28 mouse cellular contexts compared by ENCODE assay signal in genomic region chr15:5846571-5846970, GRCm38 (mm10).
"Had no signal": no experiment of that assay in that cellular context is flagged by ENCODE, and none has a peak within 500 bp of the region (broad histone marks: within the 10 kb centered on the region; RNA-seq: fewer than 3 reads in every experiment).

No protein-coding gene starts in this region.

- H3K9me3 ChIP-seq: heart, embryonic 13.5 days; heart, embryonic 15.5 days; hindbrain, embryonic 10.5 days; hindbrain, embryonic 12.5 days; intestine, embryonic 15.5 days; limb, embryonic 10.5 days; limb, embryonic 12.5 days; liver, embryonic 13.5 days; liver, embryonic 15.5 days had no signal

- H3K9ac ChIP-seq: heart, embryonic 13.5 days; heart, embryonic 15.5 days; hindbrain, embryonic 12.5 days; hindbrain, embryonic 14.5 days; intestine, embryonic 15.5 days; limb, embryonic 12.5 days; liver, embryonic 13.5 days; liver, embryonic 15.5 days had no signal

- ATAC-seq: hindbrain, embryonic 16.5 days; intestine, embryonic 15.5 days; intestine, postnatal 0 days had no signal

- H3K27me3 ChIP-seq: heart, embryonic 13.5 days; heart, embryonic 15.5 days; hindbrain, embryonic 12.5 days; intestine, embryonic 15.5 days; limb, embryonic 12.5 days; liver, embryonic 13.5 days; liver, embryonic 15.5 days had no signal

- H3K4me3 ChIP-seq: heart, adult 2 months; heart, embryonic 13.5 days; heart, embryonic 15.5 days; hindbrain, embryonic 10.5 days; hindbrain, embryonic 12.5 days; intestine, embryonic 15.5 days; layer of hippocampus, adult 2 months; left cerebral cortex, adult 2 months; limb, embryonic 10.5 days; limb, embryonic 12.5 days; liver, embryonic 13.5 days; liver, embryonic 15.5 days had no signal

- DNase-seq: gastrocnemius, postnatal 14 days; gastrocnemius, postnatal 36 days; heart, adult 11 months; heart, adult 2 months; heart, postnatal 14 days; heart, postnatal 4 days; kidney, adult 18-20 months; kidney, adult 8-10 months; kidney, postnatal 10 days; kidney, postnatal 25 days; kidney, postnatal 4 days; liver; liver, embryonic 13.5 days had no signal

- H3K4me2 ChIP-seq: heart, embryonic 11.5 days; heart, embryonic 13.5 days; heart, embryonic 15.5 days; hindbrain, embryonic 12.5 days; hindbrain, embryonic 14.5 days; intestine, embryonic 15.5 days; limb, embryonic 12.5 days; liver, embryonic 11.5 days; liver, embryonic 13.5 days; liver, embryonic 15.5 days had no signal

- H3K27ac ChIP-seq: heart, adult 2 months; heart, embryonic 13.5 days; heart, embryonic 15.5 days; hindbrain, embryonic 10.5 days; hindbrain, embryonic 12.5 days; hindbrain, embryonic 14.5 days; intestine, embryonic 15.5 days; layer of hippocampus, adult 2 months; left cerebral cortex, adult 2 months; limb, embryonic 10.5 days; limb, embryonic 12.5 days; liver, embryonic 13.5 days; liver, embryonic 15.5 days had no signal

- H3K36me3 ChIP-seq: heart, embryonic 13.5 days; heart, embryonic 15.5 days; hindbrain, embryonic 10.5 days; hindbrain, embryonic 12.5 days; intestine, embryonic 15.5 days; limb, embryonic 10.5 days; limb, embryonic 12.5 days; liver, embryonic 13.5 days; liver, embryonic 15.5 days had no signal

- H3K4me1 ChIP-seq: heart, embryonic 13.5 days; heart, embryonic 15.5 days; hindbrain, embryonic 10.5 days; hindbrain, embryonic 12.5 days; intestine, embryonic 15.5 days; limb, embryonic 10.5 days; limb, embryonic 12.5 days; liver, embryonic 13.5 days; liver, embryonic 15.5 days had no signal
